Mouse (Mus musculus): Measurements from ENCODE around the gene Gm11627. TPM values are rescaled to one million over a fixed set of nuclear protein-coding genes. Genes with fewer than 3 reads are reported as not detected.
A peak's percentile ranks its signal among the peaks of the same experiment; 100 is the strongest.
"Not testable (repeated sequence)": the region's sequence is repeated elsewhere in the genome, so short reads cannot be mapped to it uniquely, and the experiment has no call there.

Gm11627 gene
- polyA plus RNA-seq, 1 experiment: not detected

GRCm38 (mm10) chr11:102568756-102569377 lies 10.4 kb downstream of the Gm11627 start:
- H3K36me3 ChIP-seq (ENCODE audit: control insufficient read depth, insufficient read depth, low read length): no peaks in the 10 kb centered on the region
- no peak overlapping the region for H3K4me3 ChIP-seq (ENCODE audit: extremely low read depth, insufficient read depth, insufficient read length)
- TF ChIP-seq CTCF (IDR thresholded peaks at IDR 0.05; ENCODE audit: extremely low read depth, insufficient read depth, insufficient read length, insufficient replicate concordance) (no peak), POLR2A (IDR thresholded peaks at IDR 0.05; ENCODE audit: low read depth, low read length) (no peak)
- WGBS: 63% methylated on average over 7 of the region's 7 CpGs
- H3K27me3 ChIP-seq (ENCODE audit: control insufficient read depth, insufficient read depth, low read length): no peaks in the 10 kb centered on the region
- no peaks in the 10 kb centered on the region for H3K4me1 ChIP-seq (ENCODE audit: control insufficient read depth, insufficient read depth, insufficient read length)
- no peak overlapping the region for H3K27ac ChIP-seq (ENCODE audit: insufficient read depth, low read length)
- no peak for DNase-seq (ENCODE audit: low read depth in 1 of 2, low spot score in 2 of 2)

GRCm38 (mm10) chr11:102568191-102568590 lies 11.1 kb downstream of the Gm11627 start:
- no peak overlapping the region for H3K4me3 ChIP-seq (ENCODE audit: extremely low read depth, insufficient read depth, insufficient read length)
- H3K27me3 ChIP-seq (ENCODE audit: control insufficient read depth, insufficient read depth, low read length): no peaks in the 10 kb centered on the region
- WGBS: 84% methylated on average over 12 of the region's 12 CpGs
- H3K4me1 ChIP-seq (ENCODE audit: control insufficient read depth, insufficient read depth, insufficient read length): no peaks in the 10 kb centered on the region
- no peaks in the 10 kb centered on the region for H3K36me3 ChIP-seq (ENCODE audit: control insufficient read depth, insufficient read depth, low read length)
- no peak for TF ChIP-seq POLR2A (IDR thresholded peaks at IDR 0.05; ENCODE audit: low read depth, low read length)
- TF ChIP-seq CTCF (IDR thresholded peaks at IDR 0.05; ENCODE audit: extremely low read depth, insufficient read depth, insufficient read length, insufficient replicate concordance): peak; percentile 33; the same call in 1 of the 2 replicates
- DNase-seq (ENCODE audit: low read depth in 1 of 2, low spot score in 2 of 2): no peak
- H3K27ac ChIP-seq (ENCODE audit: insufficient read depth, low read length): no peak overlapping the region

GRCm38 (mm10) chr11:102567723-102568122 lies 11.5 kb downstream of the Gm11627 start:
- H3K36me3 ChIP-seq (ENCODE audit: control insufficient read depth, insufficient read depth, low read length): no peaks in the 10 kb centered on the region
- no peaks in the 10 kb centered on the region; the same call in 1 of the 2 replicates for H3K27me3 ChIP-seq (ENCODE audit: control insufficient read depth, insufficient read depth, low read length)
- DNase-seq (ENCODE audit: low read depth in 1 of 2, low spot score in 2 of 2): no peak
- no peak overlapping the region for H3K27ac ChIP-seq (ENCODE audit: insufficient read depth, low read length)
- TF ChIP-seq CTCF (IDR thresholded peaks at IDR 0.05; ENCODE audit: extremely low read depth, insufficient read depth, insufficient read length, insufficient replicate concordance): no peak
- no peak for TF ChIP-seq POLR2A (IDR thresholded peaks at IDR 0.05; ENCODE audit: low read depth, low read length)
- no peaks in the 10 kb centered on the region for H3K4me1 ChIP-seq (ENCODE audit: control insufficient read depth, insufficient read depth, insufficient read length)
- 96% methylated on average over 15 of the region's 15 CpGs for WGBS
- no peak overlapping the region for H3K4me3 ChIP-seq (ENCODE audit: extremely low read depth, insufficient read depth, insufficient read length)

GRCm38 (mm10) chr11:102567157-102567556 lies 12.1 kb downstream of the Gm11627 start:
- no peaks in the 10 kb centered on the region; the same call in 1 of the 2 replicates for H3K27me3 ChIP-seq (ENCODE audit: control insufficient read depth, insufficient read depth, low read length)
- no peaks in the 10 kb centered on the region for H3K36me3 ChIP-seq (ENCODE audit: control insufficient read depth, insufficient read depth, low read length)
- H3K4me1 ChIP-seq (ENCODE audit: control insufficient read depth, insufficient read depth, insufficient read length): no peaks in the 10 kb centered on the region
- TF ChIP-seq CTCF (IDR thresholded peaks at IDR 0.05; ENCODE audit: extremely low read depth, insufficient read depth, insufficient read length, insufficient replicate concordance): no peak
- H3K27ac ChIP-seq (ENCODE audit: insufficient read depth, low read length): no peak overlapping the region
- H3K4me3 ChIP-seq (ENCODE audit: extremely low read depth, insufficient read depth, insufficient read length): no peak overlapping the region
- WGBS: 83% methylated on average over 6 of the region's 6 CpGs
- no peak for DNase-seq (ENCODE audit: low read depth in 1 of 2, low spot score in 2 of 2)

- no peak overlapping the region for H3K27ac ChIP-seq (ENCODE audit: insufficient read depth, low read length)
- H3K4me1 ChIP-seq (ENCODE audit: control insufficient read depth, insufficient read depth, insufficient read length): no peaks in the 10 kb centered on the region
- H3K36me3 ChIP-seq (ENCODE audit: control insufficient read depth, insufficient read depth, low read length): no peaks in the 10 kb centered on the region
- no peak overlapping the region for H3K4me3 ChIP-seq (ENCODE audit: extremely low read depth, insufficient read depth, insufficient read length)
- WGBS: 100% methylated on average over 1 of the region's 1 CpGs
- no peak for TF ChIP-seq POLR2A (IDR thresholded peaks at IDR 0.05; ENCODE audit: low read depth, low read length)
- H3K27me3 ChIP-seq (ENCODE audit: control insufficient read depth, insufficient read depth, low read length): no peaks in the 10 kb centered on the region; the same call in 1 of the 2 replicates
- no peak for DNase-seq (ENCODE audit: low read depth in 1 of 2, low spot score in 2 of 2)
Measured at GRCm38 (mm10) chr11:102566290-102566689, 13.0 kb downstream of the Gm11627 start.

- TF ChIP-seq CTCF (IDR thresholded peaks at IDR 0.05; ENCODE audit: extremely low read depth, insufficient read depth, insufficient read length, insufficient replicate concordance) (no peak), POLR2A (IDR thresholded peaks at IDR 0.05; ENCODE audit: low read depth, low read length) (no peak)
- Histone ChIP-seq H3K27ac (ENCODE audit: insufficient read depth, low read length) (no peak overlapping the region), H3K27me3 (ENCODE audit: control insufficient read depth, insufficient read depth, low read length) (no peaks in the 10 kb centered on the region; the same call in 1 of the 2 replicates), H3K4me3 (ENCODE audit: extremely low read depth, insufficient read depth, insufficient read length) (no peak overlapping the region), H3K36me3 (ENCODE audit: control insufficient read depth, insufficient read depth, low read length) (no peaks in the 10 kb centered on the region), H3K4me1 (ENCODE audit: control insufficient read depth, insufficient read depth, insufficient read length) (no peaks in the 10 kb centered on the region)
- no peak for DNase-seq (ENCODE audit: low read depth in 1 of 2, low spot score in 2 of 2)
Measured at GRCm38 (mm10) chr11:102565741-102566140, 13.5 kb downstream of the Gm11627 start.

- H3K4me3 ChIP-seq (ENCODE audit: extremely low read depth, insufficient read depth, insufficient read length); H3K4me1 ChIP-seq (ENCODE audit: control insufficient read depth, insufficient read depth, insufficient read length); H3K27me3 ChIP-seq (ENCODE audit: control insufficient read depth, insufficient read depth, low read length); H3K36me3 ChIP-seq (ENCODE audit: control insufficient read depth, insufficient read depth, low read length); DNase-seq (ENCODE audit: low read depth in 1 of 2, low spot score in 2 of 2); H3K27ac ChIP-seq (ENCODE audit: insufficient read depth, low read length): not testable (repeated sequence)
- 73% methylated on average over 14 of the region's 14 CpGs for WGBS
Measured at GRCm38 (mm10) chr11:102564952-102565671, 14.1 kb downstream of the Gm11627 start.

Data from spleen, adult 2 months (tissue).